Mouse (Mus musculus): ENCODE results near the gene Actr2. TPM values are rescaled to one million over a fixed set of nuclear protein-coding genes. Genes with fewer than 3 reads are reported as not detected.

The Actr2 gene
- polyA plus RNA-seq, 1 experiment from 2014 or later = 103 TPM

DNA sequence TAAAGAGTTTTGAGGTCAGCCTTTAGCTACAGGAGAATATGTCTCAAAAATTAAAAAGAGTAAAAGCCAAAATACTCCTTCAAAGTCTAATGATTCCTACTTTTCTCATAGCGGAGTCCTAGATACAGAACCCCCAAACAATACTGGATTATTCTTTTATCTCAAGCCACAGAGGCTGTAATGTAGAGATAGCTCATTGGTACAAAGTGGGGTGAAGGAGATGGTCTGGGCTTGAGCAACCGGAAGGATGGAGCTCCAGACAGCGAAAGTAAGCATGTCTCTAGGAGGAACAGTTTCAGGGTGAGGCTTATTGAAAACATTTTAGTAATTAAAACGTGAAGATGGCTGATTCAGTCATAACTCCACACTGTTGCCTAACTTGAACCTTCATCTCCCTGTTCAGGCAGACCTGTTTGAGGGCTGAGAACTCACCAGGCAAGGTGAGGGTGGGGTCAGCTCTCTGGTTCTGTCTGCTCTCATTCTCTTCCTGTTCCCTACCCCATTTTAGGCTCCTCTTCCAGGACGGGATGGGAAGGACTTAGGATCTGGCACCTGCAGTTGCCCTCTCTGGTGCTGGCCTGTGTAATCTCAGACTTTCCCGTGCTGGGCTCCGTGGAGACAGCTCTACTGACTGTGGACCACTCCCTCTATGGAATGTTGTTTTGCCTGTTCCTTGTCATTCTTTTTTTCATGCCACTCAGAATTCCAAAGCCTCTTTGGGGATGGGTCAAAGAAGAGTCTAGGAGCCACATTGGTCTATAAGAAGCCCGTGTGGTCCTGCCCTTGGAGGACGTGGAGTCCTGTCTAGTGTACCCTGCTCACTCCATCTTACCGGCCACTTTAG lies 14.2 kb upstream of the Actr2 start:
- Histone ChIP-seq H3K27me3 (ENCODE audit: insufficient read depth, low read length) (no peaks in the 10 kb centered on the region), H3K4me3 (replicated peaks; ENCODE audit: low read depth, low read length) (no peak overlapping the region), H3K4me2 (ENCODE audit: low read length) (no peak overlapping the region), H3K36me3 (ENCODE audit: insufficient read depth, low read length) (no peaks in the 10 kb centered on the region), H3K4me1 (replicated peaks; ENCODE audit: insufficient read depth, low read length) (no peaks in the 10 kb centered on the region), H3K27ac (no peak overlapping the region), H3K9me3 (replicated peaks; ENCODE audit: low read length) (no peaks in the 10 kb centered on the region), H3K9ac (ENCODE audit: low read depth, low read length) (no peak overlapping the region)
- no peak for DNase-seq (ENCODE audit: low spot score)
- TF ChIP-seq CTCF (IDR thresholded peaks at IDR 0.05; ENCODE audit: low read depth) = no peak
- no peak for ATAC-seq (replicated peaks; ENCODE audit: low FRiP score, low read depth)
- 82% methylated on average over 10 of the region's 10 CpGs for WGBS

GRCm38 (mm10) chr11:20125423-20125822 lies 12.7 kb upstream of the Actr2 start:
- Histone ChIP-seq H3K9me3 (replicated peaks; ENCODE audit: low read length) (no peaks in the 10 kb centered on the region), H3K27me3 (ENCODE audit: insufficient read depth, low read length) (no peaks in the 10 kb centered on the region), H3K9ac (ENCODE audit: low read depth, low read length) (no peak overlapping the region), H3K4me1 (replicated peaks; ENCODE audit: insufficient read depth, low read length) (no peaks in the 10 kb centered on the region), H3K4me3 (replicated peaks; ENCODE audit: low read depth, low read length) (no peak overlapping the region), H3K27ac (no peak overlapping the region), H3K36me3 (ENCODE audit: insufficient read depth, low read length) (no peaks in the 10 kb centered on the region), H3K4me2 (ENCODE audit: low read length) (no peak overlapping the region)
- TF ChIP-seq CTCF (IDR thresholded peaks at IDR 0.05; ENCODE audit: low read depth) = no peak
- no peak for ATAC-seq (replicated peaks; ENCODE audit: low FRiP score, low read depth)
- DNase-seq (ENCODE audit: low spot score) = no peak
- WGBS = 83% methylated on average over 1 of the region's 1 CpGs

DNA sequence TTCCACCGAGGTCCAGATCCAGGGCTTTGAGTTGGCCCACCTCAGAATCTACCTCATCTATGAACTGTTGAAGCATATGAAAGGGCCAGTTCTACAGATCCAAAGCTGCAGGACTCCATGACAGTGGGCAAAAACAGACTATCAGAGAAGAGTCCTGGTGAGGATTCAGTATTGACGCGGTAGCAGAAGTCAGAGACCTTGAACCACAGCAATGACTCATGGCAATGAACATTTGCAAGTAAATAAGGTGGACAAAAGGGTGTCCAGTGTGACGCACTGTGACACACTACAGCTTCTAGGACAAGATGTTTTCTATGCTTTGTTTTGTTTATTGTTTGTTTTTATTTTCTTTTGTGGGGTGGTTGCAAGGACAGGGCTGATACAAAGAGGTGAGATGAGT lies 4.0 kb upstream of the Actr2 start:
- DNase-seq (ENCODE audit: low spot score) = no peak
- Histone ChIP-seq H3K4me3 (replicated peaks; ENCODE audit: low read depth, low read length) (no peak overlapping the region), H3K4me2 (ENCODE audit: low read length) (no peak overlapping the region), H3K9ac (ENCODE audit: low read depth, low read length) (no peak overlapping the region), H3K9me3 (replicated peaks; ENCODE audit: low read length) (no peaks in the 10 kb centered on the region), H3K27me3 (ENCODE audit: insufficient read depth, low read length) (no peaks in the 10 kb centered on the region), H3K36me3 (ENCODE audit: insufficient read depth, low read length) (no peaks in the 10 kb centered on the region), H3K4me1 (replicated peaks; ENCODE audit: insufficient read depth, low read length) (peaks cover 5% of the 10 kb centered on the region; the same call in 1 of the 2 replicates), H3K27ac (no peak overlapping the region)
- no peak for ATAC-seq (replicated peaks; ENCODE audit: low FRiP score, low read depth)
- 88% methylated on average over 4 of the region's 4 CpGs for WGBS
- TF ChIP-seq CTCF (IDR thresholded peaks at IDR 0.05; ENCODE audit: low read depth) = no peak

DNA sequence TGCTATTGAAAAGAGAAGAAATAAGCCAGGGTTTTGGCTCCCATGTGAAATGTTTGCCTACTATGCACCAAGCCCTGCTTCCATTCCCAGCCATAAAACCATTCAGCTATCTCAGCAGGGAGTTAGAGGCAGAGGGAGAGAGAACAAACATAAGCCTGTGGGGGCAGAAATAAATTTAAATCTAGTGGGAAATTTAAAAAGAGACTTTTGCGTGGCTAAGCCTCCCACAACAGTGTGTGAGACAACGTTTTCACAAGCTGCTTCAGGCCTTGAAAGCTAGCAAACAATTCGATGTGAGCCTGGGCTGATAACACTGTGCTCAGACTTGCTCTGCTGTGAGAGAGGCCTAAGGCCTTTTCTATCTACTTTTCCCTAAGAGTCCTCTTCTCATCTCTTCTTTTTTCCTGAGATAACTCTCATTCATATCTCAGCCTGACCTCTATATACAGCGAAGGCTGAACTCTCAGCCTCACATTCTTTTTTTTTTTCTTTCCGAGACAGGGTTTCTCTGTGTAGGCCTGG lies 3.4 kb upstream of the Actr2 start:
- no peak for DNase-seq (ENCODE audit: low spot score)
- H3K27me3 ChIP-seq (ENCODE audit: insufficient read depth, low read length) = no peaks in the 10 kb centered on the region
- 74% methylated on average over 5 of the region's 5 CpGs for WGBS

DNA sequence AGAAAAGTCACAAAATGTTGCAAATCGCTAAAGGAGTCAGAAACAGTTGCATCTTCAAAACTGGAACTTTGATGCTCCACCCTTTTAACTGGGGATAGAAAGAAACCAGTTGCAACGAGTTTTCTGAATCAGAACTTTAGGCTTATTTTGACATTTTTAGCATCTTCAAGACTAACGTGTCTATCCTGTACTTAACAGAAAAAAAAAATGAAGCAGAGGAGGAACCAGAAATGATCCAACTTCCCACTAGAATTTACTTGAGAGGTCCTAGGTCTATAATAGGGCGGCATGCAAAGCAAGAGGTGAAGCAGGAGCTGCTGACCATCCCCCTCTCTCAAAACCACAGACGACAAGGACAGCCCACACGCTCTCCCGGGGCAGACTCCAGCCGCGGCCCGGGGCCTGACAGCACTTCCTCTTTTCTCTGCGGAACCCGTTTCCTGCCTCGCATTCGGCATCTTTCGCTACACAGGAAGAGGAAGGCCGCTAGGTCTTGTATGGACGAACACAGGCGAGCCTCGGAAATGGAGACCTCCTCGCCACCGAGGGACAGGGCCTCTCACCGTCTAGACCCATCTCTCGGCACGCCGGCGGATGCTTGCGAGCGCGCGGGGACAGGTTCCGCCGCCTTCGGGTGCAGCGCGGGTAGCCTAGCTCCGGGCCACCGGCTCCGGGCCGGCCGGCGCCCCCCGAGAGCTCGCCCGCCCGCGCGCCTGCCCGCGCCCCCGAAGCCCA lies 540 bp downstream of the Actr2 start:
- TF ChIP-seq CTCF (IDR thresholded peaks at IDR 0.05; ENCODE audit: low read depth) = no peak
- under 1% methylated on average over 21 of the region's 50 CpGs for WGBS

More for the DNA sequence above, 3.4 kb upstream of the Actr2 start:
- Histone ChIP-seq H3K4me2 (ENCODE audit: low read length) (no peak overlapping the region), H3K4me1 (replicated peaks; ENCODE audit: insufficient read depth, low read length) (peaks cover 7% of the 10 kb centered on the region; the same call in 1 of the 2 replicates), H3K36me3 (ENCODE audit: insufficient read depth, low read length) (no peaks in the 10 kb centered on the region), H3K4me3 (replicated peaks; ENCODE audit: low read depth, low read length) (no peak overlapping the region), H3K27ac (no peak overlapping the region), H3K9me3 (replicated peaks; ENCODE audit: low read length) (no peaks in the 10 kb centered on the region), H3K9ac (ENCODE audit: low read depth, low read length) (no peak overlapping the region)
- no peak for TF ChIP-seq CTCF (IDR thresholded peaks at IDR 0.05; ENCODE audit: low read depth)
- ATAC-seq (replicated peaks; ENCODE audit: low FRiP score, low read depth) = no peak

GRCm38 (mm10) chr11:20108151-20108550 lies 4.6 kb downstream of the Actr2 start:
- TF ChIP-seq CTCF (IDR thresholded peaks at IDR 0.05; ENCODE audit: low read depth) = no peak
- Histone ChIP-seq H3K9me3 (replicated peaks; ENCODE audit: low read length) (no peaks in the 10 kb centered on the region), H3K4me3 (replicated peaks; ENCODE audit: low read depth, low read length) (no peak overlapping the region), H3K4me1 (replicated peaks; ENCODE audit: insufficient read depth, low read length) (peaks cover 4% of the 10 kb centered on the region; the same call in 1 of the 2 replicates), H3K36me3 (ENCODE audit: insufficient read depth, low read length) (no peaks in the 10 kb centered on the region), H3K27me3 (ENCODE audit: insufficient read depth, low read length) (no peaks in the 10 kb centered on the region), H3K27ac (no peak overlapping the region), H3K9ac (ENCODE audit: low read depth, low read length) (no peak overlapping the region), H3K4me2 (ENCODE audit: low read length) (no peak overlapping the region)
- DNase-seq (ENCODE audit: low spot score) (no peak), ATAC-seq (replicated peaks; ENCODE audit: low FRiP score, low read depth) (no peak)
- WGBS = 86% methylated on average over 7 of the region's 7 CpGs

More for the DNA sequence above, 540 bp downstream of the Actr2 start:
- Histone ChIP-seq H3K9ac (ENCODE audit: low read depth, low read length) (peak overlapping the region; percentile 93), H3K4me2 (ENCODE audit: low read length) (peak overlapping the region; percentile 68), H3K27ac (peak overlapping the region; percentile 98), H3K36me3 (ENCODE audit: insufficient read depth, low read length) (no peaks in the 10 kb centered on the region), H3K4me3 (replicated peaks; ENCODE audit: low read depth, low read length) (peak overlapping the region; percentile 88), H3K27me3 (ENCODE audit: insufficient read depth, low read length) (no peaks in the 10 kb centered on the region), H3K9me3 (replicated peaks; ENCODE audit: low read length) (no peaks in the 10 kb centered on the region), H3K4me1 (replicated peaks; ENCODE audit: insufficient read depth, low read length) (peaks cover 7% of the 10 kb centered on the region; the same call in 1 of the 2 replicates)
- ATAC-seq (replicated peaks; ENCODE audit: low FRiP score, low read depth) (peak; percentile 80), DNase-seq (ENCODE audit: low spot score) (peak; percentile 94)

Measured in kidney, postnatal 0 days (tissue).